Mouse (Mus musculus) midbrain, embryonic 11.5 days (tissue): ENCODE data around the gene Dag1. TPM values are rescaled to one million over a fixed set of nuclear protein-coding genes. Genes with fewer than 3 reads are reported as not detected.
A peak's percentile ranks its signal among the peaks of the same experiment; 100 is the strongest.

Experiments
- ATAC-seq: fragments of 200-750 bp; cut with Nextera tagmentation; 2 replicates; pipeline ENCODE4 v1.8.0; 2017; ENCODE audit warnings: moderate TSS enrichment, moderate library complexity; ENCODE audit not compliant: low FRiP score
- DNase-seq: peaks from one replicate; pipeline ENCODE4 v3.0.0; 2015; ENCODE audit warnings: low spot score; ENCODE audit errors: missing footprints
- H3K27ac ChIP-seq: fragments of 300-500 bp; sonication (generic); 2 replicates; pipeline ENCODE4 v1.5.1; 2014; ENCODE audit warnings: low read depth, low read length
- H3K27me3 ChIP-seq: fragments of 300-500 bp; sonication (generic); 2 replicates; pipeline ENCODE4 v1.6.1; 2014; ENCODE audit warnings: mild to moderate bottlenecking, low read length, moderate library complexity, mixed read lengths; ENCODE audit not compliant: control insufficient read depth, insufficient read depth
- H3K36me3 ChIP-seq: fragments of 300-500 bp; sonication (generic); 2 replicates; pipeline ENCODE4 v1.6.1; 2014; ENCODE audit warnings: mild to moderate bottlenecking, low read length, moderate library complexity, mixed read lengths; ENCODE audit not compliant: control insufficient read depth, insufficient read depth
- H3K4me1 ChIP-seq: fragments of 300-500 bp; sonication (generic); 2 replicates; pipeline ENCODE4 v1.6.1; 2014; ENCODE audit warnings: low read length; ENCODE audit not compliant: control insufficient read depth, insufficient read depth
- H3K4me2 ChIP-seq: fragments of 300-500 bp; sonication (generic); 2 replicates; pipeline ENCODE4 v1.6.1; 2014; ENCODE audit warnings: mild to moderate bottlenecking, moderate library complexity
- H3K4me3 ChIP-seq: fragments of 300-500 bp; sonication (generic); 2 replicates; pipeline ENCODE4 v1.5.1; 2014; ENCODE audit warnings: low read depth, low read length
- H3K9ac ChIP-seq: fragments of 300-500 bp; sonication (generic); 2 replicates; pipeline ENCODE4 v1.6.1; 2014; ENCODE audit warnings: low read length
- H3K9me3 ChIP-seq: fragments of 300-500 bp; sonication (generic); 2 replicates; pipeline ENCODE4 v1.6.1; 2016; ENCODE audit warnings: low read length; ENCODE audit not compliant: control insufficient read depth
- WGBS: fragments of 180-500 bp; shearing (Covaris S2); extraction: QIAGEN DNeasy Blood & Tissue Kit; methylation state at CpG from one replicate; pipeline ENCODE4 v1.1.7; 2014; 5-methylcytosine and 5-hydroxymethylcytosine counted together
- polyA plus RNA-seq: library from polyadenylated mRNA; unstranded; fragments of >200 nt; fragmentation: Nextera tagmentation; extraction: Ambion mirVana; gene quantifications from 2 replicates; pipeline ENCODE4 v1.2.1, GENCODE M21; 2014

The Dag1 gene
- polyA plus RNA-seq, 1 experiment from 2014 or later, result 55.2 TPM

DNA sequence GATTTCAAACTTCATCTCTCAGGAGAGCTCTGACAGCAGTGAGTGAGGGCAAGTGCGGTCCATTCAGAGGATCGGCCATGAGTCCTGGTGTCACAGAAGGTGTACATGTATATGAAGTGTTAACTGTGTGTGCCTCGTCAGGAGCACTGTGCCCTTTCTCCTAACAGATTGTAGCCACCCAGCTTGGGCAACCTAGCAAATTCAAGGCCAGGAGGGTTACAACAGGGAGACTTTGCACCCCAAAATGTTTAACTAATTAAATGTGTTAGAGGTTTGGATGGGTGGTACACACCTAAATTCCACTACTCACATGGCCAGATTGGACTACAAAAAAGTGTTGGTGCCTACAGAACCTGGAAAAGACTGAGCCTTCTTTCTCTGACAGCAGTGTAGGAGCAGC, 42.2 kb downstream of the Dag1 start:
- 86% methylated on average over 3 of the region's 3 CpGs for WGBS
- no peak for ATAC-seq

DNA sequence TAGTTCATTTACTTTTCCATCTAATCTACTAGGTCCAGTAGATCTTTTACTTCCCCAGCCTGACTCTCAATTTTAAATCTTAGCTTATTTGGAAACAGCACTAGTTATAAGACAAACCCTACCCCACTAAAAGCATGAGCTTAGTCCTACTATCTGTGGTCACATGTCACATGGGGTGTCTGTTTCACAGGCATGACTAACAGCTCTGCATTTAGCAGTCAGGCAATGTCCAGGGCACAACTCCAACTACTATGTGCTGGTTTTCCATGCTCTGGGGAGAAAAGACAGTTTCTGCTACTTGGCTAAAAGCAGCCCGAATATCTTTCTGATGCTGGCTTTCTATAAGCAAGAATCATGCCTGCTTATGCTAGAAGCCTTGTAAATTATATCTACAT, 43.4 kb downstream of the Dag1 start:
- H3K4me1 ChIP-seq, result no peaks in the 10 kb centered on the region
- H3K27me3 ChIP-seq, result no peaks in the 10 kb centered on the region
- DNase-seq (no peak), ATAC-seq (no peak)
- H3K36me3 ChIP-seq, result no peaks in the 10 kb centered on the region; the same call in 1 of the 2 replicates
- no peak overlapping the region for H3K4me3 ChIP-seq
- WGBS, result 100% methylated on average over 1 of the region's 1 CpGs
- H3K4me2 ChIP-seq, result no peak overlapping the region
- H3K27ac ChIP-seq, result no peak overlapping the region
- H3K9ac ChIP-seq, result no peak overlapping the region
- no peaks in the 10 kb centered on the region for H3K9me3 ChIP-seq

More for the DNA sequence above, 42.2 kb downstream of the Dag1 start:
- Histone ChIP-seq H3K27me3 (no peaks in the 10 kb centered on the region), H3K9me3 (no peaks in the 10 kb centered on the region), H3K4me2 (no peak overlapping the region), H3K9ac (no peak overlapping the region), H3K36me3 (no peaks in the 10 kb centered on the region; the same call in 1 of the 2 replicates), H3K4me1 (no peaks in the 10 kb centered on the region), H3K27ac (no peak overlapping the region), H3K4me3 (no peak overlapping the region)
- DNase-seq, result peak; percentile 44

DNA sequence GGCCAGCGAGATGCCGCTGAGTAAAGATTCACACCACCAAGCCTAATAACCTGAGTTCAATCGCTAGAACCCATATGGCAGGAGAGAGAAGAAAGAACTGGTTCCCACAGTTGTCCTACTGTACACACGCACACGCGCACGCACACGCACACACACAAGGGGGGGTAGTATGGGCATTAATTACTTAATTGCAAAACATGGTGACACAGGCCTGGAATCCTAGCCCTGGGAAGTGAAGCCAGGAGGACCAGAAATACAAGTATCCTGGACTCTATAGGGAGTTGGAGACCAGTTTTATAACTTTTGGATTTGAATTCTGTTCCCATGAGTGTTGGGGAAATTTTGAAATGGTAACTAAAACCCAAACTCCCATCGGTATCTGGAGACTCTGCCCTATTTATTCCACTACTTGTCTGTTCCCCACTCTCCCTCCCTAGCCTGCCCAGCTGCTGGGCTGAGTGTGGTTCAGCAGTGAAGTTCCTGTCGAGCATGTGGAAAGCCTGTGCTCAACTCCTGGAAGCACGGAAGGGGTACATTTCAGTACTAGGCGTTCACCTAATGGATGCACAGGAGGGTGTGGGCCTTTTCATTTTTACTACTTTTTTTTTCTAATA, 43.9 kb downstream of the Dag1 start:
- no peak for ATAC-seq
- WGBS, result 90% methylated on average over 12 of the region's 12 CpGs

DNA sequence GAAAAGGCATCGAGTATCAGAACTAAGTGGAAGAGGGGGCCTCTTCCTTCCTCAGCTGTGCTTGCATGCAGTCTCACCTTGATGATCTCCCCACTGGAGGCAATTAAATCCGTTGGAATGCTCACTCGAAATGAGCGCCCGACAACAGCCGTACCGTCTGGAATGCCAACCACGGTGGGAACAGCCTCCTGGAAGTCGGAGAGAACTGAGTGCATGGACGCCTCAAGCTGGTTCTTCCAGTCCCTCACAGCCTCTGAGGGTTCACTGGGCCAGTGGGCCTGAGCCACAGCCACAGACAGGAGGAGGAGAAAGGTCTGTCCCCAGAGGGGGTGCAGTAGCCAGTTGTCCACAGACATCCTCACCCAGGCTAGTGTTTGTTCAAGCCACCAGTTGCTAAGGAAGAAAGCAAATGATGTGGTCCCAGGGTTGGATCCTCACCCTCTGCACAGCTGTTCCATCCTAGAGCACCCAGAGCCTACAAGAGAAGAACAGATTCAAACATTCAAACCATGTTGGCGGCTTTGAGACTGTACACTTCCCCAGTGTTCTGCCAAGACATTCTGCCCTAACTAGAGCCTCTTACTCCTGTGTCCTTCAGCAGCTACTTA, 45.7 kb downstream of the Dag1 start:
- Histone ChIP-seq H3K4me3 (no peak overlapping the region), H3K4me1 (peaks cover 9% of the 10 kb centered on the region), H3K9ac (no peak overlapping the region), H3K27ac (no peak overlapping the region), H3K27me3 (no peaks in the 10 kb centered on the region), H3K36me3 (no peaks in the 10 kb centered on the region; the same call in 1 of the 2 replicates), H3K9me3 (no peaks in the 10 kb centered on the region), H3K4me2 (no peak overlapping the region)
- WGBS, result 82% methylated on average over 11 of the region's 11 CpGs
- DNase-seq (peak; percentile 79), ATAC-seq (no peak)

More for the DNA sequence above, 43.9 kb downstream of the Dag1 start:
- Histone ChIP-seq H3K4me3 (no peak overlapping the region), H3K27me3 (no peaks in the 10 kb centered on the region), H3K9ac (no peak overlapping the region), H3K9me3 (no peaks in the 10 kb centered on the region), H3K27ac (no peak overlapping the region), H3K4me2 (no peak overlapping the region), H3K4me1 (no peaks in the 10 kb centered on the region), H3K36me3 (no peaks in the 10 kb centered on the region; the same call in 1 of the 2 replicates)
- peak; percentile 60 for DNase-seq

GRCm38 (mm10) chr9:108217406-108217805, 46.4 kb downstream of the Dag1 start:
- H3K36me3 ChIP-seq, result no peaks in the 10 kb centered on the region; the same call in 1 of the 2 replicates
- H3K4me1 ChIP-seq, result peaks cover 14% of the 10 kb centered on the region
- H3K4me2 ChIP-seq, result no peak overlapping the region
- 93% methylated on average over 3 of the region's 3 CpGs for WGBS
- ATAC-seq, result no peak
- H3K27ac ChIP-seq, result no peak overlapping the region
- no peak for DNase-seq
- no peak overlapping the region for H3K4me3 ChIP-seq
- no peak overlapping the region for H3K9ac ChIP-seq
- no peaks in the 10 kb centered on the region for H3K27me3 ChIP-seq
- H3K9me3 ChIP-seq, result no peaks in the 10 kb centered on the region

- DNase-seq (peak; percentile 90), ATAC-seq (peak; percentile 94)
- peaks cover 14% of the 10 kb centered on the region for H3K36me3 ChIP-seq
- H3K4me2 ChIP-seq, result peak overlapping the region; percentile 17; the same call in 1 of the 2 replicates
- 15% methylated on average over 7 of the region's 7 CpGs for WGBS
- peak overlapping the region; percentile 91 for H3K27ac ChIP-seq
- H3K4me3 ChIP-seq, result no peak overlapping the region
- H3K9ac ChIP-seq, result peak overlapping the region; percentile 59
- peaks cover 14% of the 10 kb centered on the region for H3K4me1 ChIP-seq
- no peaks in the 10 kb centered on the region for H3K9me3 ChIP-seq
- H3K27me3 ChIP-seq, result no peaks in the 10 kb centered on the region
Measured at GRCm38 (mm10) chr9:108213105-108213504, 50.7 kb downstream of the Dag1 start.

DNA sequence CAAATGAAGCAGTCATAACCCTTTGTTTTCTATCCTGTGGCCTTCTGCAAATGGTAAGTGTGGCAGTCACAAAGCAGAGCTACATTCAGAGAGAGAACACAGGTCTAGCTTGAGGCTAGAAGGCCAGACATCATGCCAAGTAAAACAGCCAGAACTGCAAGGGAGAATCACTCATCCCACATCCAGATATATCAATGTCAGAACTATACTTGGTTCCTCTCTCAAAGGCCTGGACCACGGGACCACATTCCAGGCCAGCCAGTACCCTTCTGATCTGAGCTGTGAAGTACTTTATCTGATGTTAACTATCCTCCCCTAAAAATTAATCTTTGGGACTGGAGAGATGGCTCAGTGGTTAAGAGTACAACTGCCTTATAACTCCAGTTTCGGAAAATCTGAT, 51.3 kb downstream of the Dag1 start:
- Histone ChIP-seq H3K27me3 (no peaks in the 10 kb centered on the region), H3K4me3 (no peak overlapping the region), H3K36me3 (peaks cover 21% of the 10 kb centered on the region), H3K4me1 (peaks cover 14% of the 10 kb centered on the region), H3K4me2 (no peak overlapping the region), H3K27ac (no peak overlapping the region), H3K9ac (no peak overlapping the region), H3K9me3 (no peaks in the 10 kb centered on the region)
- ATAC-seq (no peak), DNase-seq (peak; percentile 82)
- WGBS, result 74% methylated on average over 2 of the region's 2 CpGs

- ATAC-seq, result no peak
- Histone ChIP-seq H3K36me3 (peaks cover 25% of the 10 kb centered on the region), H3K4me2 (no peak overlapping the region), H3K9me3 (no peaks in the 10 kb centered on the region), H3K27me3 (no peaks in the 10 kb centered on the region), H3K27ac (peak overlapping the region; percentile 32; the same call in 1 of the 2 replicates), H3K4me1 (peaks cover 17% of the 10 kb centered on the region), H3K9ac (no peak overlapping the region), H3K4me3 (no peak overlapping the region)
- WGBS, result 69% methylated on average over 3 of the region's 3 CpGs
- no peak for DNase-seq
Measured at GRCm38 (mm10) chr9:108205571-108205901, 58.2 kb downstream of the Dag1 start.

DNA sequence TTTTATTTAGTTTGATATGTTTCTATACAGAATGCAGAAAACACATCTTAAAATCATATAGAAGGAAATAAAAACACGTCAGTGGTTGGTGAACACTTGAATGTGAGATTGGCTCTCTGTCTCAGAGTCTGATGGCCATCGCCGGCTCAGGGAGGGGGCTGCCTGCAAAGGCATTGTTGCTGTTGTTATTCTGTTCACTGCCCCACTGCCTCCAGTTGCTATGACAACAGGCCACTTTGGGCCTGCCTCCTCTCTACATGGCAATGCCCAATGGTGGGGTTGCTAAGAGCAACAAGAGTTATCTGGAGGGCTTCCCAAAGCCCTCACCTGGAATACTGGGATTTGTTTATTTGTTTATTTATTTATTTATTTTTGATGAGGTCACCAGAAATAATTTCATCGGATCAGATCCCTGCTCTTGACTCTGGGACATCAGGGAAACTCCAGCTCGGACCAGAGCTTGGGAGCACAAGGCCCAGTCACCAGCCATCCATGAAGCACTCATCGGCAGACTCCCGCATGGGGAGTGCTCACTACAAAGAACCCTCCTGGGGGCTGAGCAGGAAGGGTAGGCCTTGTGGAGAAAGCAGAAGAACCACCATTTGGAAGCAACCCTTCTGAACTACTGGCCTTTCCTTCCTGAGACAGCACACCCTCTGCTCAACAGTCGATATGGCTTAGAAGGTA, 58.7 kb downstream of the Dag1 start:
- Histone ChIP-seq H3K27me3 (no peaks in the 10 kb centered on the region), H3K4me3 (no peak overlapping the region), H3K9me3 (no peaks in the 10 kb centered on the region), H3K36me3 (peaks cover 25% of the 10 kb centered on the region), H3K4me1 (peaks cover 20% of the 10 kb centered on the region), H3K27ac (peak overlapping the region; percentile 32; the same call in 1 of the 2 replicates), H3K4me2 (no peak overlapping the region; the same call in 1 of the 2 replicates), H3K9ac (no peak overlapping the region)
- peak; percentile 87 for DNase-seq
- peak; percentile 56 for ATAC-seq
- WGBS, result 32% methylated on average over 8 of the region's 8 CpGs
